Mouse (Mus musculus) ES-Bruce4 (cell line): ENCODE data around the gene Cpa5. TPM values are rescaled to one million over a fixed set of nuclear protein-coding genes. Genes with fewer than 3 reads are reported as not detected.

ENCODE experiments used
- H3K27ac ChIP-seq: 2 replicates; pipeline ENCODE4 v1.5.1; 2012; ENCODE audit warnings: low read length, inconsistent platforms; ENCODE audit not compliant: insufficient read depth
- H3K27me3 ChIP-seq: 2 replicates; pipeline ENCODE4 v1.6.1; 2012; ENCODE audit warnings: mild to moderate bottlenecking, low read length, inconsistent platforms; ENCODE audit not compliant: control insufficient read depth, poor library complexity, insufficient read depth, severe bottlenecking
- H3K36me3 ChIP-seq: 2 replicates; pipeline ENCODE4 v1.6.1; 2012; ENCODE audit warnings: inconsistent platforms, mild to moderate bottlenecking, low read length, moderate library complexity; ENCODE audit not compliant: control insufficient read depth, poor library complexity, insufficient read depth, severe bottlenecking
- H3K4me1 ChIP-seq: one replicate; pipeline ENCODE4 v1.8.1; 2011; ENCODE audit warnings: low read length; ENCODE audit not compliant: control insufficient read depth, insufficient read depth
- H3K4me3 ChIP-seq: 2 replicates; pipeline ENCODE4 v1.5.1; 2011; ENCODE audit warnings: low read depth, mild to moderate bottlenecking, low read length
- H3K9ac ChIP-seq: 2 replicates; pipeline ENCODE4 v1.6.1; 2012; ENCODE audit warnings: low read depth, mild to moderate bottlenecking, inconsistent platforms; ENCODE audit not compliant: poor library complexity, severe bottlenecking
- H3K9me3 ChIP-seq: replicated peaks from 2 replicates; pipeline ENCODE4 v1.6.1; 2012; ENCODE audit warnings: mild to moderate bottlenecking, low read length, inconsistent platforms; ENCODE audit not compliant: control insufficient read depth, poor library complexity, insufficient read depth, severe bottlenecking
- CTCF ChIP-seq: IDR thresholded peaks from one replicate; pipeline ENCODE4 v1.8.1; 2011; ENCODE audit warnings: low read depth, low read length
- EP300 ChIP-seq: IDR thresholded peaks from 2 replicates; pipeline ENCODE4 v1.6.1; 2011; ENCODE audit warnings: low read depth, low read length; ENCODE audit not compliant: insufficient read depth
- POLR2A ChIP-seq: IDR thresholded peaks from one replicate; pipeline ENCODE4 v1.8.1; 2011; ENCODE audit warnings: low read length; ENCODE audit not compliant: insufficient read depth
- polyA plus RNA-seq: library from polyadenylated mRNA; stranded (reverse); fragments of >200 nt; gene quantifications from 2 replicates; pipeline ENCODE4 v1.2.4, GENCODE M21; 2011; ENCODE audit warnings: low read depth; ENCODE audit not compliant: missing spikeins, insufficient read depth, insufficient read length

Cpa5 gene
- polyA plus RNA-seq, 1 experiment, result not detected

DNA sequence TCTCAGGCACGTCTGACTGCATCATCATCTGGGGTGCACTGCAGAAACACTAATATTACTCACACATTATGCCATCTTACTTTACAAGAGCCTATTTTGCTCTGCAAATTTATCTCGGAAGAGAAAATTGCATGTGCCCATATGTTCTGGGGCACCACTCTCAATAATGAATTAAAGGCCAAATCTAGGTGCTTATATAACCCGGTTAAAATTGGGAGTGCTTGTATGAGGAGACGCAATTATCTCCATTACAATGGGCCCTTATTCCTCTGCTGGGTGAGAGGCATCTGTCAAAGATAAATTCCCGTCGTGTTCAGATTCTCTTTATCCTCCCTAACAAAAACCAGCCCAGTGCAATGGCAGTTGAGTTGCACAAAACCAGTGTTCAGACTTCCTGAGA is 54.0 kb downstream of the Cpa5 start:
- H3K27ac ChIP-seq, result no peak overlapping the region
- no peaks in the 10 kb centered on the region for H3K4me1 ChIP-seq
- no peaks in the 10 kb centered on the region for H3K9me3 ChIP-seq
- no peaks in the 10 kb centered on the region for H3K36me3 ChIP-seq
- H3K9ac ChIP-seq, result no peak overlapping the region
- H3K27me3 ChIP-seq, result no peaks in the 10 kb centered on the region
- no peak overlapping the region for H3K4me3 ChIP-seq
- TF ChIP-seq POLR2A (no peak), CTCF (no peak)

DNA sequence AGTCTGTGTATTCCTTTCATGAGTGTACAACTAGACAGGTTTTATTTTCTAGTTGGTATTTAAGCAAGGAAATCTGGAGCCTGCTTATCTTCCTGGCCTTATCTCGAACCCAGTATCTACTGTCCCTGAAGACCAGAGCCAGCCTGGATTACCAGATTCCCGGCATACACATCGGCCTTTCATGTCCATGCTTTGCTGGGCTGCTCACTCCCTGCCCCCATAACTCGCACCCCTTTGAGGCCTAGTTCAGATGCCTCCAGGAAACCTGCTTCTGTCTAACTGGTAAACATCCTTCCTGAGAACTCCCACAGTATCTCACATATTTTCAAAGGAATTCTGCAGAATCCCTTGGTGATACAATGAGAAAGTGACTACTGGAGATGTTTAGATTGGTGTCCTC is 54.5 kb downstream of the Cpa5 start:
- Histone ChIP-seq H3K9me3 (no peaks in the 10 kb centered on the region), H3K4me1 (no peaks in the 10 kb centered on the region), H3K27ac (no peak overlapping the region), H3K27me3 (no peaks in the 10 kb centered on the region), H3K36me3 (no peaks in the 10 kb centered on the region), H3K4me3 (no peak overlapping the region), H3K9ac (no peak overlapping the region)
- no peak for TF ChIP-seq CTCF
- no peak for TF ChIP-seq EP300
- no peak for TF ChIP-seq POLR2A

DNA sequence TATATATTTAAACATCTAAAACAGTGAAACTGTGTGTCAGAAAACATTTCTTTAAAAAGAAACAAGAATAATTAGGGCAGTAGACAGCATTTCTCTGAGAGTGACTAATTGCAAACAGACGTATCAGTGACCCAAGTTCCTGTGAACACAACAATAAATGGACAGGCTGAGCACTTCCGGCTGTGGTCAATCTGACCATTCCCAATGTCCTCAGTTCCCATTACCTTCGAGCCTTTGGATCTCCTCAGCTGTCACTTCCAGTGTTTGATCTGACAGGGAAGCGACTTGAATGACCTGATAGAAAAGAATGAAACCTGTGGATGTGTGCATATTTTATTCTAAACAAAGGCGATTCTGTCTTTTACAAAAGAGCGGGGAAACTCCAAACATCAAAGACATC is 55.2 kb downstream of the Cpa5 start:
- Histone ChIP-seq H3K9me3 (no peaks in the 10 kb centered on the region), H3K4me1 (no peaks in the 10 kb centered on the region), H3K36me3 (no peaks in the 10 kb centered on the region), H3K4me3 (no peak overlapping the region), H3K27me3 (no peaks in the 10 kb centered on the region), H3K9ac (no peak overlapping the region), H3K27ac (no peak overlapping the region)
- no peak for TF ChIP-seq CTCF
- TF ChIP-seq EP300, result no peak
- TF ChIP-seq POLR2A, result no peak

DNA sequence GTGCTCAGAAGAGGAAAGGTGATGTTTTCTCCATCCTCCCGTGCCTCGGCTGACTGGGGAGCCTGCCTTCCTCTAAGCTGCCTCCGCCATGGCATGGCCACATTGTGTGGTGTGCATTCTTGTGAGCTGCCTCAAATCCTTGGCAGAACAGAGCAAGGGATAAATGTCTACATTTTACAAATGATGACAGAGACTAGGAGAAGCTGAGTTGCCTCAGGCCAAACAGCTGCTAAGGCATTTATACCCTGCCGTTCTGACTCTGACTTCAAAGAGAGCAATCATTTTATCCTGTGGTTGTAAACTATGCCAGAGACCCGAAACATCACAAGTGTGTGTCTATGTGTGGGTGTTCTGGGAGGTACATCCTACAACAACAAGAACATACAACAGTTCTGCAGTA is 56.8 kb downstream of the Cpa5 start:
- H3K36me3 ChIP-seq, result no peaks in the 10 kb centered on the region
- no peak overlapping the region for H3K27ac ChIP-seq
- no peak overlapping the region for H3K4me3 ChIP-seq
- no peak overlapping the region for H3K9ac ChIP-seq
- TF ChIP-seq EP300, result no peak
- TF ChIP-seq CTCF, result no peak
- no peak for TF ChIP-seq POLR2A
- no peaks in the 10 kb centered on the region for H3K9me3 ChIP-seq
- no peaks in the 10 kb centered on the region for H3K27me3 ChIP-seq
- no peaks in the 10 kb centered on the region for H3K4me1 ChIP-seq

DNA sequence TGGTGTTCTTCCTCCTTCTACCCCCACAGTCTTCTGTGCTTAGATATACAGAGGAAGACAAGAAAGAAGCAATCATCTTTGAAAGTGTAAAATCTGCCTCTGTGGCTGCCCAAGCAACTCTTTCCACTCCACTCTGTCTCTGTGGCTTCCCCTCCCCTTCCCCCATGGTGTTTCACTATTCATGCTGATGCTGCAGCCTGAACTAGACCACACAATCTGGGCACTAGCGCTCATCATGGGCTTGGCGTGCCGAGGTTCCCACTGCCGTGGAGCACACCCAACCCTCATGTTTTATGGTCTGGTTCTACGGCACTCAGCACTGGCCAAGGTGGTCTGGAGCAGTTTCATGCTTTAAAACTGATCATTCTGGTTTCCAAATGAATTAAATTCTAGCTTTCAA is 60.9 kb downstream of the Cpa5 start:
- Histone ChIP-seq H3K4me3 (no peak overlapping the region), H3K4me1 (no peaks in the 10 kb centered on the region), H3K36me3 (no peaks in the 10 kb centered on the region), H3K27ac (no peak overlapping the region), H3K9me3 (no peaks in the 10 kb centered on the region), H3K9ac (no peak overlapping the region), H3K27me3 (no peaks in the 10 kb centered on the region)
- TF ChIP-seq EP300 (no peak), POLR2A (no peak), CTCF (no peak)

DNA sequence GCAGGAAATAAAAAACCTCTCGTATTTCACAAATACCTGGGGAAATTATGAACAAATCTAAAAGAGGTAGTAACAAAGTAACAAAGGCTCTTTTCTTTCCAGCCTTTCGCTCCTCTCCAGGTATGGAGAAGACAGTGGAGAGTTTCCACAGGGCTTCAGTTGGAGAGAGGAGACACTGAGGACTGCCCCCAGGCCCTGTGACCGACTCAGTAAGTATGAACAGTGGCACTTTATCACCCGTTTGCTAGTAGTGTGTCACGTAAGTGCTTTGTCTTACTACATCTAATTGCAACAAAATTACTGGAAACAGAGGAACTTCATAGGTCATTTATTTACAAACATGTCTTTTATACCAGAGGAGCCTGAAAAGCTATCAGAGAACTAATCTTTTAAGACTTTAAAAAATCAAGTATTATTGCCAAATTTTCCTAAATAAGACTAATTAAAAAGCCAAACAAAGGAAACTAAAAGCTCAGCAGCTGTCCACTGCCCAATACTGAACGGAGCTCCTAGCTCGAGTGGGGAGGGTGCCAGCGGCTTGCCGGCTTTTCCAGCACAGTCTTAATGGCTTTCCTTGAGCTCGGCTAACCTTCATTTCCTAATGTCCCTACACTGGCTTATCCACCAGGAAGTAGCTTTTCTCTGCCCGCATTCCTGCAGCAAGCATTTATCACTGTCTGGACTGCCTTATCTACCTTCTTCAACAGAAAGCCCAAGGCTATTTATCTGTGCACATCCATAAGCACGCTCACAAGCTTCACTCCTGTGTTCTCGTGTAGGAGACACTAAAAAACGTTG is 63.2 kb downstream of the Cpa5 start:
- H3K9me3 ChIP-seq, result no peaks in the 10 kb centered on the region
- no peaks in the 10 kb centered on the region for H3K36me3 ChIP-seq
- no peaks in the 10 kb centered on the region for H3K27me3 ChIP-seq
- TF ChIP-seq EP300, result no peak
- no peak for TF ChIP-seq POLR2A
- no peak for TF ChIP-seq CTCF
- no peaks in the 10 kb centered on the region for H3K4me1 ChIP-seq
- H3K9ac ChIP-seq, result no peak overlapping the region
- no peak overlapping the region for H3K4me3 ChIP-seq
- H3K27ac ChIP-seq, result no peak overlapping the region
